Mouse (Mus musculus) testis, adult 2 months (tissue): ENCODE results near the gene Tvp23a.

Experiments used
- CTCF ChIP-seq: fragments of 200-500 bp; IDR thresholded peaks from 2 replicates; pipeline ENCODE4 v1.5.1; 2012; ENCODE audit warnings: low read depth, mild to moderate bottlenecking, inconsistent platforms, low read length, moderate library complexity; ENCODE audit not compliant: control insufficient read depth, insufficient read depth, insufficient replicate concordance
- POLR2A ChIP-seq: fragments of 200-500 bp; IDR thresholded peaks from 2 replicates; pipeline ENCODE4 v1.6.1; 2012; ENCODE audit warnings: low read depth, mild to moderate bottlenecking, inconsistent platforms, low read length, moderate library complexity; ENCODE audit not compliant: control insufficient read depth

DNA sequence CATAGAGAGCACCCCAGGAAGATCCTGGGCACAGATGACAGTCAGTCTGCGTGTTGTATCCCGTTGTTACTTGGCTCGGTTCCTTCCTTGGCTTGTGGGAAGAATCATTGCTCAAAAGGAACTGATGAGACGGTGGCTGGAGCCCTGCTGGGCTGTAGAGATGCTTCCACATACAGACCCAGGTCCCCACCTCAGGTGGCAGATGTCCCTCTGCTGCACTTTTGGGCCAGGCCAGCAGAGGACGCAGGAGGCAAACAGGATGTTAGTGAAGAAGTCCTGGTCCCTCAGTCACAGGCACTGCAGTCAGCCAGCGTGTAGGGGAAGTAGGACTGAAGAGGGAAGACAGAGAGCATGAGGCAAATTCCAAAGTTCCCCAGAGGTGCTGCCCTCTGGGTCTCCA lies 31.2 kb downstream of the Tvp23a start:
- no peak for TF ChIP-seq POLR2A
- peak; percentile 36; the same call in 1 of the 2 replicates for TF ChIP-seq CTCF
